Mouse (Mus musculus) liver, postnatal 0 days (tissue): ENCODE measurements around the gene Itsn1. TPM values are rescaled to one million over a fixed set of nuclear protein-coding genes. Genes with fewer than 3 reads are reported as not detected.

Experiments
- ATAC-seq: fragments of 200-750 bp; cut with Nextera tagmentation; 2 replicates; pipeline ENCODE4 v1.8.0; 2017; ENCODE audit warnings: mild to moderate bottlenecking, moderate library complexity
- DNase-seq: peaks from one replicate; pipeline ENCODE4 v3.0.0-alpha.2; 2016
- H3K27ac ChIP-seq: fragments of 300-500 bp; sonication (generic); 2 replicates; pipeline ENCODE4 v1.5.1; 2014; ENCODE audit warnings: antibody characterized with exemption, moderate library complexity, mild to moderate bottlenecking, low read depth
- H3K27me3 ChIP-seq: fragments of 300-500 bp; sonication (generic); 2 replicates; pipeline ENCODE4 v1.6.1; 2014; ENCODE audit warnings: low read length, control low read depth, mixed read lengths; ENCODE audit not compliant: insufficient read depth
- H3K36me3 ChIP-seq: fragments of 300-500 bp; sonication (generic); replicated peaks from 2 replicates; pipeline ENCODE4 v1.6.1; 2014; ENCODE audit warnings: mild to moderate bottlenecking, control low read depth, low read length, moderate library complexity, mixed read lengths; ENCODE audit not compliant: insufficient read depth
- H3K4me1 ChIP-seq: fragments of 300-500 bp; sonication (generic); 2 replicates; pipeline ENCODE4 v1.6.1; 2014; ENCODE audit warnings: antibody characterized with exemption, mild to moderate bottlenecking, control low read depth; ENCODE audit not compliant: insufficient read depth
- H3K4me2 ChIP-seq: fragments of 300-500 bp; sonication (generic); 2 replicates; pipeline ENCODE4 v1.6.1; 2014; ENCODE audit warnings: low read depth, mild to moderate bottlenecking, low read length, moderate library complexity, mixed read lengths
- H3K4me3 ChIP-seq: fragments of 300-500 bp; sonication (generic); 2 replicates; pipeline ENCODE4 v1.5.1; 2014; ENCODE audit warnings: low read depth, low read length
- H3K9ac ChIP-seq: fragments of 300-500 bp; sonication (generic); replicated peaks from 2 replicates; pipeline ENCODE4 v1.6.1; 2014; ENCODE audit warnings: mild to moderate bottlenecking, moderate library complexity
- H3K9me3 ChIP-seq: fragments of 300-500 bp; sonication (generic); 2 replicates; pipeline ENCODE4 v1.6.1; 2016; ENCODE audit warnings: mild to moderate bottlenecking, control low read depth, low read length, mixed read lengths
- CTCF ChIP-seq: sonication (generic); IDR thresholded peaks from 2 replicates; pipeline ENCODE4 v1.5.1; 2016; ENCODE audit warnings: antibody characterized with exemption, low read depth
- EP300 ChIP-seq: IDR thresholded peaks from 2 replicates; pipeline ENCODE4 v1.6.1; 2016; ENCODE audit warnings: antibody characterized with exemption, low read depth, mild to moderate bottlenecking
- WGBS: fragments of 180-500 bp; shearing (Covaris S2); extraction: QIAGEN DNeasy Blood & Tissue Kit; methylation state at CpG from one replicate; pipeline ENCODE4 v1.1.7; 2014; ENCODE audit not compliant: insufficient replicate concordance; 5-methylcytosine and 5-hydroxymethylcytosine counted together
- polyA plus RNA-seq: library from polyadenylated mRNA; unstranded; fragments of >200 nt; fragmentation: Nextera tagmentation; extraction: Ambion mirVana; gene quantifications from 2 replicates; pipeline ENCODE4 v1.2.1, GENCODE M21; 2015

Itsn1 gene
- polyA plus RNA-seq, 1 experiment from 2014 or later = 19.7 TPM

- WGBS = 76% methylated on average over 15 of the region's 15 CpGs
- no peak overlapping the region for H3K4me2 ChIP-seq
- no peak overlapping the region for H3K27ac ChIP-seq
- ATAC-seq = no peak
- H3K9ac ChIP-seq = no peak overlapping the region
- H3K9me3 ChIP-seq = no peaks in the 10 kb centered on the region
- no peak for DNase-seq
- H3K27me3 ChIP-seq = no peaks in the 10 kb centered on the region
- no peak overlapping the region for H3K4me3 ChIP-seq
- no peaks in the 10 kb centered on the region for H3K36me3 ChIP-seq
- no peaks in the 10 kb centered on the region for H3K4me1 ChIP-seq
- no peak for TF ChIP-seq CTCF
- TF ChIP-seq EP300 = no peak
These were observed 180.7 kb downstream of the Itsn1 start for GRCm38 (mm10) chr16:91909569-91910335.

- no peaks in the 10 kb centered on the region for H3K36me3 ChIP-seq
- H3K27ac ChIP-seq = no peak overlapping the region
- TF ChIP-seq EP300 (no peak), CTCF (peak; percentile 97)
- H3K27me3 ChIP-seq = no peaks in the 10 kb centered on the region
- WGBS = 9% methylated on average over 17 of the region's 17 CpGs
- no peaks in the 10 kb centered on the region for H3K9me3 ChIP-seq
- DNase-seq (peak; percentile 88), ATAC-seq (peak; percentile 89)
- peak overlapping the region; percentile 12 for H3K9ac ChIP-seq
- H3K4me2 ChIP-seq = peak overlapping the region; percentile 64
- H3K4me1 ChIP-seq = no peaks in the 10 kb centered on the region
- H3K4me3 ChIP-seq = peak overlapping the region; percentile 17
These were observed 188.6 kb downstream of the Itsn1 start for GRCm38 (mm10) chr16:91917631-91918096.

GRCm38 (mm10) chr16:91918461-91918860 lies 189.4 kb downstream of the Itsn1 start:
- DNase-seq = no peak
- Histone ChIP-seq H3K4me3 (no peak overlapping the region), H3K9ac (no peak overlapping the region), H3K36me3 (peaks cover under 1% of the 10 kb centered on the region; the same call in 1 of the 2 replicates), H3K4me1 (no peaks in the 10 kb centered on the region), H3K27ac (no peak overlapping the region), H3K4me2 (no peak overlapping the region), H3K9me3 (no peaks in the 10 kb centered on the region), H3K27me3 (no peaks in the 10 kb centered on the region)
- no peak for TF ChIP-seq CTCF
- TF ChIP-seq EP300 = no peak
- 75% methylated on average over 4 of the region's 4 CpGs for WGBS
- ATAC-seq = no peak

- ATAC-seq = no peak
- Histone ChIP-seq H3K27me3 (no peaks in the 10 kb centered on the region), H3K4me2 (no peak overlapping the region), H3K36me3 (peaks cover 6% of the 10 kb centered on the region), H3K4me3 (no peak overlapping the region), H3K4me1 (no peaks in the 10 kb centered on the region), H3K27ac (no peak overlapping the region), H3K9ac (no peak overlapping the region), H3K9me3 (no peaks in the 10 kb centered on the region)
- 68% methylated on average over 6 of the region's 6 CpGs for WGBS
- no peak for DNase-seq
- TF ChIP-seq CTCF = no peak
- no peak for TF ChIP-seq EP300
These were observed 190.0 kb downstream of the Itsn1 start for GRCm38 (mm10) chr16:91919056-91919455.

DNA sequence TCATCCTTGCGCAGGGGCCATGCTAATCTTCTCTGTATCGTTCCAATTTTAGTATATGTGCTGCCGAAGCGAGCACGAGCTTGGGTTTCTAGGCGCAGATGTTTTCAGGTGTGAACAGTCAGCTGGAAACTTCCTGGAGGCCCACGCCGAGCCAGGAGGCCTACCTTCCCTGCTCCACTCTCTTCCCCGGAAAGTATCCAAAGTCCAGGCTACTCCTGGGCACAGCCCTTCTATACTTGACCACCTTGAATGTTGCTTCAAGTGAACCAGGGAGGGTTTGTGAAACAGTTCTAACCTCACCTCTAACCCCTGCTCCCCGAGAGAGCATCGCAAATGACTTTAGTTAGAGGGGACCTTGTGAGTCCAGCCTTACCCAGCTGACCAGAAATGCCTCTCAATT lies 192.3 kb downstream of the Itsn1 start:
- no peaks in the 10 kb centered on the region for H3K27me3 ChIP-seq

DNA sequence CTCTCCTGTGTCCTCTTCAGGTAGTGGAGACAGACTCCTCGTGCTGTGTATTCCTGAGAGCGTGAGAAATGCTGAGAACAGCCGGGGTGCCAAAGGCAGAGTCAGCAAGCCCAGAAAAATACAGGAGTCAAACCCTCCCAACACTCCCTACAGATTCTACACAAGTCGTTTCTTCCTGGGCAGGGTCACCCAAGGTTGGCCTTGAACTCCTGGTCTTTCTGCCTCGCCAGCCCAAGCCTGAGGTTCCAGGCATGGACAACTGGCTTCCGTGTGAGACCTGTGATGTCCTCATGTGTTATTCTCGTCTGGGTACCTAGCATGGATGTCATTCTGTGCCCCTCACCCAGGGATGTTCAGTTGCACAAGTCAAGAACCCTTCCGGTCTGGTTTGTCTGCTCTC lies 193.9 kb downstream of the Itsn1 start:
- H3K4me2 ChIP-seq = no peak overlapping the region
- H3K27ac ChIP-seq = no peak overlapping the region
- no peak for ATAC-seq
- TF ChIP-seq EP300 = no peak
- no peak for TF ChIP-seq CTCF
- no peaks in the 10 kb centered on the region for H3K4me1 ChIP-seq
- no peak overlapping the region for H3K4me3 ChIP-seq
- 74% methylated on average over 8 of the region's 8 CpGs for WGBS
- peaks cover 44% of the 10 kb centered on the region for H3K36me3 ChIP-seq
- no peaks in the 10 kb centered on the region for H3K27me3 ChIP-seq
- H3K9me3 ChIP-seq = no peaks in the 10 kb centered on the region
- DNase-seq = no peak
- no peak overlapping the region for H3K9ac ChIP-seq

More for the DNA sequence above, 192.3 kb downstream of the Itsn1 start:
- no peak for ATAC-seq
- Histone ChIP-seq H3K9me3 (no peaks in the 10 kb centered on the region), H3K4me3 (no peak overlapping the region), H3K27ac (no peak overlapping the region), H3K36me3 (peaks cover 28% of the 10 kb centered on the region), H3K4me1 (no peaks in the 10 kb centered on the region), H3K4me2 (no peak overlapping the region), H3K9ac (no peak overlapping the region)
- no peak for DNase-seq
- WGBS = 85% methylated on average over 11 of the region's 11 CpGs
- no peak for TF ChIP-seq CTCF
- no peak for TF ChIP-seq EP300
